Mouse (Mus musculus) liver, adult 2 months (tissue): ENCODE data around the gene Adam26b.
"Not testable (repeated sequence)": the region's sequence is repeated elsewhere in the genome, so short reads cannot be mapped to it uniquely, and the experiment has no call there.

Experiments used
- CTCF ChIP-seq: fragments of 200-500 bp; IDR thresholded peaks from 2 replicates; pipeline ENCODE4 v1.5.1; 2011; ENCODE audit warnings: low read depth, low read length, control low read depth
- POLR2A ChIP-seq: fragments of 200-500 bp; IDR thresholded peaks from 2 replicates; pipeline ENCODE4 v1.6.1; 2011; ENCODE audit warnings: low read length, control low read depth; ENCODE audit not compliant: insufficient read depth; ENCODE audit errors: extremely low read depth

DNA sequence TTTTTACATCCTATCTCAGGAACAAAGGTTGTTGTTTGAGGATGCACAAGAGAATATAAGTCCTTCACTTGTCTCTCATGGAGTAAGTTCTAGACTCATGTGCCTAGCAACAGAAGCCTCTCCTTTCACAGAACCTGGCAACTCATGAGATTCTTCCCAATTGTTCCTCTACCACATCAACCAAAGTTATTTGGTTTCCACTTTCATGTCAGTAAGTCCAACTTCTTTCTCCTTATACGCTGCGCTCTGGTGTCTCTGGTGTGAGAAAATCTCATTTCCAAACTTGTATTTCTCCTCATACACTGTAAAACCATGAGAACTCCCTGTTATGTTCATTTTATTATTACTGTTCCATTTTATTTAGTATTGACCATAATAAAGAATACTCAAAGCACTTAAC is 48.7 kb upstream of the Adam26b start, which contains the start of gene Adam26a:
- TF ChIP-seq CTCF, POLR2A: not testable (repeated sequence)
